Mouse (Mus musculus): ENCODE data around the gene Entpd5. TPM values are rescaled to one million over a fixed set of nuclear protein-coding genes. Genes with fewer than 3 reads are reported as not detected.
"Not testable (repeated sequence)": the region's sequence is repeated elsewhere in the genome, so short reads cannot be mapped to it uniquely, and the experiment has no call there.

Gene Entpd5
- total RNA-seq, 2 experiments from 2014 or later, result 77.4 to 111 TPM

- no peak for DNase-seq (ENCODE audit: low spot score in 2 of 2)
Measured at GRCm38 (mm10) chr12:84399663-84400062, 9.2 kb downstream of the Entpd5 start.

GRCm38 (mm10) chr12:84399135-84399534 lies 9.7 kb downstream of the Entpd5 start:
- no peak for DNase-seq (ENCODE audit: low spot score in 2 of 2)

- DNase-seq (ENCODE audit: low spot score in 2 of 2), result no peak
Measured at GRCm38 (mm10) chr12:84398629-84399028, 10.2 kb downstream of the Entpd5 start.

- no peak for DNase-seq (ENCODE audit: low spot score in 2 of 2)
Measured at GRCm38 (mm10) chr12:84397685-84398084, 11.1 kb downstream of the Entpd5 start.

- DNase-seq (ENCODE audit: low spot score in 2 of 2), result no peak
Measured at GRCm38 (mm10) chr12:84396947-84397679, 11.7 kb downstream of the Entpd5 start.

GRCm38 (mm10) chr12:84393847-84394246 lies 15.0 kb downstream of the Entpd5 start:
- no peak for DNase-seq (ENCODE audit: low spot score in 2 of 2)

GRCm38 (mm10) chr12:84392681-84393080 lies 16.1 kb downstream of the Entpd5 start:
- DNase-seq (ENCODE audit: low spot score in 2 of 2), result no peak

- no peak for DNase-seq (ENCODE audit: low spot score in 2 of 2)
Measured at GRCm38 (mm10) chr12:84390336-84390735, 18.5 kb downstream of the Entpd5 start.

- DNase-seq (ENCODE audit: low spot score in 2 of 2), result no peak
Measured at GRCm38 (mm10) chr12:84388774-84389400, 19.9 kb downstream of the Entpd5 start.

GRCm38 (mm10) chr12:84388097-84388496 lies 20.7 kb downstream of the Entpd5 start:
- no peak for DNase-seq (ENCODE audit: low spot score in 2 of 2)

GRCm38 (mm10) chr12:84385408-84385807 lies 23.4 kb downstream of the Entpd5 start:
- DNase-seq (ENCODE audit: low spot score in 2 of 2), result no peak

GRCm38 (mm10) chr12:84384644-84385081 lies 24.2 kb downstream of the Entpd5 start:
- DNase-seq (ENCODE audit: low spot score in 2 of 2), result no peak

GRCm38 (mm10) chr12:84382369-84382768 lies 26.5 kb downstream of the Entpd5 start:
- no peak for DNase-seq (ENCODE audit: low spot score in 2 of 2)

GRCm38 (mm10) chr12:84373831-84374481 lies 34.9 kb downstream of the Entpd5 start:
- no peak for DNase-seq (ENCODE audit: low spot score in 2 of 2)

- no peak for DNase-seq (ENCODE audit: low spot score in 2 of 2)
Measured at GRCm38 (mm10) chr12:84371647-84372046, 37.2 kb downstream of the Entpd5 start.

GRCm38 (mm10) chr12:84366971-84367370 lies 41.9 kb downstream of the Entpd5 start:
- DNase-seq (ENCODE audit: low spot score in 2 of 2), result no peak

GRCm38 (mm10) chr12:84365137-84365536 lies 43.7 kb downstream of the Entpd5 start:
- no peak for DNase-seq (ENCODE audit: low spot score in 2 of 2)

- no peak for DNase-seq (ENCODE audit: low spot score in 2 of 2)
Measured at GRCm38 (mm10) chr12:84364291-84364690, 44.5 kb downstream of the Entpd5 start.

GRCm38 (mm10) chr12:84362872-84363271 lies 46.0 kb downstream of the Entpd5 start:
- DNase-seq (ENCODE audit: low spot score in 2 of 2), result no peak

- DNase-seq (ENCODE audit: low spot score in 2 of 2), result peak; percentile 83 to 88
Measured at GRCm38 (mm10) chr12:84361555-84362489, 47.0 kb downstream of the Entpd5 start, which contains the start of the genes Coq6 and Fam161b. Gene Coq6 (plus strand): TSS chr12:84361657. Gene Fam161b (minus strand): TSS chr12:84361833.

GRCm38 (mm10) chr12:84358699-84359098 lies 50.1 kb downstream of the Entpd5 start:
- not testable (repeated sequence) for DNase-seq (ENCODE audit: low spot score in 2 of 2)

All from adrenal gland, adult 18-20 months (tissue).